ENCODE assay signal across 8 mouse cellular contexts in genomic region chr5:32136301-32136863, GRCm38 (mm10). TPM values are rescaled to one million over a fixed set of nuclear protein-coding genes. Genes with fewer than 3 reads are reported as not detected.
DNase-seq lines count a peak whose midpoint lies in the region; ATAC-seq lines count a peak whose summit lies in the region.

No protein-coding gene starts in this region.

- no peaks in the 10 kb centered on the region for H3K36me3 ChIP-seq in embryonic facial prominence, embryonic 11.5 days (replicated peaks; ENCODE audit: control insufficient read depth, insufficient read depth, low read depth, low read length)
- H3K36me3 ChIP-seq in heart, embryonic 10.5 days, result no peaks in the 10 kb centered on the region
- no peaks in the 10 kb centered on the region for H3K36me3 ChIP-seq in kidney, embryonic 14.5 days (ENCODE audit: control insufficient read depth, insufficient read depth, low read length)
- H3K36me3 ChIP-seq in liver, embryonic 13.5 days, result no peaks in the 10 kb centered on the region
- H3K36me3 ChIP-seq in neural tube, embryonic 13.5 days, result no peaks in the 10 kb centered on the region

- under 1% methylated on average over 62 of the region's 63 CpGs for WGBS in embryonic facial prominence, embryonic 11.5 days
- WGBS in heart, embryonic 10.5 days, result under 1% methylated on average over 63 of the region's 63 CpGs
- under 1% methylated on average over 62 of the region's 63 CpGs for WGBS in kidney, embryonic 14.5 days
- WGBS in liver, embryonic 13.5 days (ENCODE audit: insufficient replicate concordance), result under 1% methylated on average over 63 of the region's 63 CpGs
- WGBS in neural tube, embryonic 13.5 days, result under 1% methylated on average over 62 of the region's 63 CpGs

- DNase-seq in 416B (ENCODE audit: low read depth) (peak; percentile 70), adipocyte (ENCODE audit: low spot score) (peak; percentile 81)
- DNase-seq in embryonic facial prominence, embryonic 11.5 days (ENCODE audit: low spot score), result peak; percentile 48
- DNase-seq in heart, embryonic 10.5 days (ENCODE audit: low spot score), result peak; percentile 78
- no peak for DNase-seq in liver, embryonic 13.5 days
- DNase-seq in testis, postnatal 14 days (ENCODE audit: low spot score), result peak; percentile 50

- no peaks in the 10 kb centered on the region; the same call in 1 of the 2 replicates for H3K4me1 ChIP-seq in embryonic facial prominence, embryonic 11.5 days (ENCODE audit: control insufficient read depth, insufficient read depth, low read length)
- H3K4me1 ChIP-seq in heart, embryonic 10.5 days, result peaks cover 44% of the 10 kb centered on the region
- peaks cover 19% of the 10 kb centered on the region; the same call in 1 of the 2 replicates for H3K4me1 ChIP-seq in kidney, embryonic 14.5 days (ENCODE audit: control insufficient read depth, insufficient read depth, low read length)
- H3K4me1 ChIP-seq in liver, embryonic 13.5 days (replicated peaks), result peaks cover 26% of the 10 kb centered on the region
- H3K4me1 ChIP-seq in neural tube, embryonic 13.5 days (replicated peaks), result peaks cover 40% of the 10 kb centered on the region

- peak overlapping the region; percentile 48 for H3K4me3 ChIP-seq in embryonic facial prominence, embryonic 11.5 days (ENCODE audit: low read depth, low read length)
- peak overlapping the region; percentile 81 for H3K4me3 ChIP-seq in heart, embryonic 10.5 days
- peak overlapping the region; percentile 74 for H3K4me3 ChIP-seq in kidney, embryonic 14.5 days (ENCODE audit: low read length)
- H3K4me3 ChIP-seq in liver, embryonic 13.5 days (replicated peaks), result peak overlapping the region; percentile 62
- H3K4me3 ChIP-seq in neural tube, embryonic 13.5 days, result peak overlapping the region; percentile 57

- no peak for ATAC-seq in embryonic facial prominence, embryonic 11.5 days (replicated peaks; ENCODE audit: insufficient number of reproducible peaks, low FRiP score, low TSS enrichment, low read depth)
- no peak for ATAC-seq in kidney, embryonic 14.5 days (ENCODE audit: low FRiP score, low TSS enrichment)
- ATAC-seq in liver, embryonic 13.5 days (ENCODE audit: low read depth), result no peak
- no peak for ATAC-seq in neural tube, embryonic 13.5 days (ENCODE audit: low read depth)

- H3K27me3 ChIP-seq in embryonic facial prominence, embryonic 11.5 days (ENCODE audit: control insufficient read depth, insufficient read depth, low read length), result peaks cover 10% of the 10 kb centered on the region
- peaks cover 20% of the 10 kb centered on the region for H3K27me3 ChIP-seq in heart, embryonic 10.5 days (ENCODE audit: insufficient read depth, poor library complexity, severe bottlenecking)
- no peaks in the 10 kb centered on the region for H3K27me3 ChIP-seq in kidney, embryonic 14.5 days (ENCODE audit: control insufficient read depth, insufficient read depth, low read length)
- H3K27me3 ChIP-seq in liver, embryonic 13.5 days, result peaks cover 77% of the 10 kb centered on the region
- peaks cover 80% of the 10 kb centered on the region for H3K27me3 ChIP-seq in neural tube, embryonic 13.5 days

- H3K27ac ChIP-seq in embryonic facial prominence, embryonic 11.5 days (replicated peaks; ENCODE audit: low read depth, low read length), result 0 out of 2 replicates have a peak overlapping the region, but pooled peaks have one; percentile 52
- peak overlapping the region; percentile 97 for H3K27ac ChIP-seq in heart, embryonic 10.5 days
- H3K27ac ChIP-seq in kidney, embryonic 14.5 days (ENCODE audit: low read depth, low read length), result peak overlapping the region; percentile 98
- H3K27ac ChIP-seq in liver, embryonic 13.5 days, result peak overlapping the region; percentile 75
- peak overlapping the region; percentile 76 for H3K27ac ChIP-seq in neural tube, embryonic 13.5 days (replicated peaks)

- peak overlapping the region; percentile 40 for H3K9ac ChIP-seq in embryonic facial prominence, embryonic 11.5 days (replicated peaks; ENCODE audit: low read length)
- peak overlapping the region; percentile 84 for H3K9ac ChIP-seq in kidney, embryonic 14.5 days (ENCODE audit: low read depth, low read length)
- H3K9ac ChIP-seq in liver, embryonic 13.5 days, result peak overlapping the region; percentile 69
- H3K9ac ChIP-seq in neural tube, embryonic 13.5 days, result peak overlapping the region; percentile 76

- H3K9me3 ChIP-seq in embryonic facial prominence, embryonic 11.5 days (replicated peaks; ENCODE audit: control insufficient read depth, low read length), result no peaks in the 10 kb centered on the region
- no peaks in the 10 kb centered on the region for H3K9me3 ChIP-seq in heart, embryonic 10.5 days
- H3K9me3 ChIP-seq in kidney, embryonic 14.5 days (ENCODE audit: control insufficient read depth, low read length), result no peaks in the 10 kb centered on the region
- H3K9me3 ChIP-seq in liver, embryonic 13.5 days (replicated peaks), result no peaks in the 10 kb centered on the region
- no peaks in the 10 kb centered on the region for H3K9me3 ChIP-seq in neural tube, embryonic 13.5 days

- H3K4me2 ChIP-seq in embryonic facial prominence, embryonic 11.5 days (ENCODE audit: low read depth, low read length), result peak overlapping the region; percentile 96
- peak overlapping the region; percentile 88 for H3K4me2 ChIP-seq in kidney, embryonic 14.5 days (replicated peaks; ENCODE audit: low read depth, low read length)
- peak overlapping the region; percentile 71 for H3K4me2 ChIP-seq in liver, embryonic 13.5 days
- H3K4me2 ChIP-seq in neural tube, embryonic 13.5 days, result peak overlapping the region; percentile 90

RNA-seq across cellular contexts. Expression of gene Fosl2, which starts 0.8 kb away (rescaled TPM):
- polyA plus RNA-seq in embryonic facial prominence, embryonic 11.5 days (2014; fragmentation: Nextera tagmentation; extraction: Ambion mirVana), result 1.1 TPM in 2 replicates
- 2.1 TPM in 2 replicates for polyA plus RNA-seq in heart, embryonic 10.5 days (2016; fragmentation: Nextera tagmentation; extraction: Ambion mirVana)
- 7.0 and 7.1 TPM in 2 replicates for polyA plus RNA-seq in kidney, embryonic 14.5 days (2014; fragmentation: Nextera tagmentation; extraction: Ambion mirVana)
- polyA plus RNA-seq in liver, embryonic 13.5 days (2015; fragmentation: Nextera tagmentation; extraction: Ambion mirVana), result 0.35 and 0.42 TPM in 2 replicates
- polyA plus RNA-seq in neural tube, embryonic 13.5 days (2015; fragmentation: Nextera tagmentation; extraction: Ambion mirVana), result 0.54 and 0.62 TPM in 2 replicates
